18 mouse cellular contexts compared by ENCODE assay signal in the genomic region with DNA sequence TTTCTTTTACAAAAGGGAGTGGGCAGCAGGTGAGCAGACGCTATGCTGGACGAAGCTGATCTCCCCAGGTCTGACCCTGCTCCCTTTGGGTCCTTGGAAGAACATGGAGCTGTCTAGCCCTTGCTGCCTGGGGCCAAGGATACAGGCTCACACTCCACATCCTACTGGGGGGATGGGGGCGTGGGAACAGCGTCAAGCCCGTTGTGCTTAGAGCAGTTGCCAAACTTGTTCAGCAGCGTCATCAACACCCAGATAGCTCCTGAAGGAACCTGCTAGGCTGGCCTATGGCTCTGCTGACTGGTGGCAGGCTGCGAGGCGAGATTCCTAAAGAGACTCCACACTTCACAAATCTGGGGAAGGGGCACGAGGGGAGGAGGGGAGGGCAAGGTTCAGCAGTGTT. TPM values are rescaled to one million over a fixed set of nuclear protein-coding genes. Genes with fewer than 3 reads are reported as not detected.
A peak's percentile ranks its signal among the peaks of the same experiment; 100 is the strongest.
DNase-seq lines count a peak whose midpoint lies in the region; ATAC-seq and TF ChIP-seq lines count a peak whose summit lies in the region.
"Had no signal": no experiment of that assay in that cellular context is flagged by ENCODE, and none has a peak within 500 bp of the region (broad histone marks: within the 10 kb centered on the region; RNA-seq: fewer than 3 reads in every experiment).

No protein-coding gene starts in this region.

- H3K9ac ChIP-seq in limb, embryonic 12.5 days (replicated peaks) = no peak overlapping the region
- H3K9ac ChIP-seq in ES-E14 (ENCODE audit: insufficient read depth, low read depth, low read length, poor library complexity, severe bottlenecking) = peak overlapping the region; percentile 58
- no peak overlapping the region for H3K9ac ChIP-seq in embryonic facial prominence, embryonic 11.5 days (replicated peaks; ENCODE audit: low read length)
- H3K9ac ChIP-seq: neural tube, embryonic 15.5 days had no signal

- H3K36me3 ChIP-seq in limb, embryonic 12.5 days = peaks cover 71% of the 10 kb centered on the region
- peaks cover 60% of the 10 kb centered on the region for H3K36me3 ChIP-seq in limb, embryonic 10.5 days
- H3K36me3 ChIP-seq in ES-E14 (ENCODE audit: control insufficient read depth, insufficient read depth, low read length, poor library complexity, severe bottlenecking) = peaks cover 27% of the 10 kb centered on the region
- no peaks in the 10 kb centered on the region; the same call in 1 of the 2 replicates for H3K36me3 ChIP-seq in embryonic facial prominence, embryonic 11.5 days (replicated peaks; ENCODE audit: control insufficient read depth, insufficient read depth, low read depth, low read length)

- in situ Hi-C loops in ES-E14 (cut with MboI; ENCODE audit: low sequenced_read_pairs in 2 of 2, unreplicated experiment in 2 of 2) = no loop called here

- WGBS in limb, embryonic 12.5 days = 63% methylated on average over 9 of the region's 9 CpGs
- 56% methylated on average over 9 of the region's 9 CpGs for WGBS in limb, embryonic 10.5 days
- 45% methylated on average over 9 of the region's 9 CpGs for WGBS in embryonic facial prominence, embryonic 11.5 days

- H3K4me1 ChIP-seq in limb, embryonic 12.5 days (replicated peaks) = peaks cover 9% of the 10 kb centered on the region
- peaks cover 18% of the 10 kb centered on the region for H3K4me1 ChIP-seq in limb, embryonic 10.5 days
- H3K4me1 ChIP-seq in ES-E14 (ENCODE audit: control insufficient read depth in 2 of 2, insufficient read depth in 2 of 2, low read length in 2 of 2, poor library complexity in 1 of 2) = peaks cover 17 to 42% of the 10 kb centered on the region in 2 experiments
- peaks cover 3% of the 10 kb centered on the region; the same call in 1 of the 2 replicates for H3K4me1 ChIP-seq in embryonic facial prominence, embryonic 11.5 days (ENCODE audit: control insufficient read depth, insufficient read depth, low read length)

- no peak overlapping the region for H3K4me2 ChIP-seq in limb, embryonic 12.5 days
- no peak overlapping the region for H3K4me2 ChIP-seq in embryonic facial prominence, embryonic 11.5 days (ENCODE audit: low read depth, low read length)
- H3K4me2 ChIP-seq: neural tube, embryonic 15.5 days had no signal

- H3K27me3 ChIP-seq in limb, embryonic 12.5 days = peaks cover 32% of the 10 kb centered on the region
- H3K27me3 ChIP-seq in limb, embryonic 10.5 days (ENCODE audit: low read depth, poor library complexity, severe bottlenecking) = peaks cover 36% of the 10 kb centered on the region
- H3K27me3 ChIP-seq in embryonic facial prominence, embryonic 11.5 days (ENCODE audit: control insufficient read depth, insufficient read depth, low read length) = peaks cover 12% of the 10 kb centered on the region

- no peak overlapping the region for H3K4me3 ChIP-seq in limb, embryonic 12.5 days (replicated peaks)
- H3K4me3 ChIP-seq in limb, embryonic 10.5 days = no peak overlapping the region
- peak overlapping the region in 1 of 2 experiments; percentile 9; a peak in 1 of 4 replicates for H3K4me3 ChIP-seq in ES-E14 (ENCODE audit: insufficient read depth in 1 of 2, low read depth in 1 of 2, low read length in 2 of 2, poor library complexity in 1 of 2, severe bottlenecking in 1 of 2)
- H3K4me3 ChIP-seq in embryonic facial prominence, embryonic 11.5 days (ENCODE audit: low read depth, low read length) = no peak overlapping the region
- H3K4me3 ChIP-seq: gastrocnemius, adult 2 months; heart, adult 2 months; neural tube, embryonic 15.5 days had no signal

- H3K9me3 ChIP-seq in limb, embryonic 12.5 days = no peaks in the 10 kb centered on the region
- H3K9me3 ChIP-seq in limb, embryonic 10.5 days (replicated peaks) = no peaks in the 10 kb centered on the region
- no peaks in the 10 kb centered on the region for H3K9me3 ChIP-seq in ES-E14 (ENCODE audit: control insufficient read depth, insufficient read depth, low read depth, low read length)
- H3K9me3 ChIP-seq in embryonic facial prominence, embryonic 11.5 days (replicated peaks; ENCODE audit: control insufficient read depth, low read length) = no peaks in the 10 kb centered on the region
- H3K9me3 ChIP-seq: neural tube, embryonic 15.5 days had no signal

- no peak for ATAC-seq in limb, embryonic 12.5 days (ENCODE audit: insufficient number of reproducible peaks, insufficient read depth, low FRiP score, low TSS enrichment, low read depth)
- 0 out of 2 replicates have a peak, but pooled peaks have one; percentile 14 for ATAC-seq in embryonic facial prominence, embryonic 11.5 days (replicated peaks; ENCODE audit: insufficient number of reproducible peaks, low FRiP score, low TSS enrichment, low read depth)
- ATAC-seq: forebrain, embryonic 14.5 days had no signal

- H3K27ac ChIP-seq in limb, embryonic 12.5 days = peak overlapping the region; percentile 59; the same call in 1 of the 2 replicates
- no peak overlapping the region for H3K27ac ChIP-seq in limb, embryonic 10.5 days
- peak overlapping the region; percentile 64 for H3K27ac ChIP-seq in ES-E14 (ENCODE audit: insufficient read depth, low read depth, low read length, poor library complexity, severe bottlenecking)
- peak overlapping the region; percentile 41; the same call in 1 of the 2 replicates for H3K27ac ChIP-seq in embryonic facial prominence, embryonic 11.5 days (replicated peaks; ENCODE audit: low read depth, low read length)
- H3K27ac ChIP-seq: gastrocnemius, adult 2 months; heart, adult 2 months; macrophage; neural tube, embryonic 15.5 days had no signal

- DNase-seq in limb, embryonic 10.5 days (ENCODE audit: low spot score) = no peak
- no peak for DNase-seq in ES-E14 (ENCODE audit: low read depth, low spot score)
- peak; percentile 60 for DNase-seq in embryonic facial prominence, embryonic 11.5 days (ENCODE audit: low spot score)
- peak; percentile 49 to 62 for DNase-seq in lung, postnatal 4 days
- DNase-seq in cerebellum, adult 11-12 months = no peak
- DNase-seq in retina, embryonic 14.5 days (ENCODE audit: low spot score) = no peak
- DNase-seq: adrenal gland, postnatal 36 days; embryo, embryonic 11 days; gastrocnemius, adult 2 months; heart, adult 2 months; heart, postnatal 4 days; layer of hippocampus, adult 9-11 months; left cerebral cortex, postnatal 4 days; thymus, adult 2 months had no signal

TF ChIP-seq in ES-E14, 5 proteins besides CTCF, POLR2A, EP300 and RAD21:
- no peak for TF ChIP-seq MAFK (IDR thresholded peaks at IDR 0.05; ENCODE audit: insufficient read depth, low read depth, low read length)
- no peak for TF ChIP-seq ZNF384 (IDR thresholded peaks at IDR 0.05; ENCODE audit: low read depth, low read length)
- no peak for TF ChIP-seq CHD2 (IDR thresholded peaks at IDR 0.05; ENCODE audit: low read depth, low read length)
- no peak for TF ChIP-seq ZC3H11A (IDR thresholded peaks at IDR 0.05; ENCODE audit: borderline replicate concordance, low read depth, low read length)
- no peak for TF ChIP-seq HCFC1 (IDR thresholded peaks at IDR 0.05; ENCODE audit: borderline replicate concordance, insufficient read depth, low read length)

RNA-seq across cellular contexts. Expression of gene Sfn, which starts 3.4 kb away (rescaled TPM):
- 37.2 and 43.3 TPM in 2 replicates for polyA plus RNA-seq in limb, embryonic 12.5 days (2016; fragmentation: Nextera tagmentation; extraction: Ambion mirVana)
- polyA plus RNA-seq in limb, embryonic 10.5 days (2016; fragmentation: Nextera tagmentation; extraction: Ambion mirVana) = 29.7 and 38.7 TPM in 2 replicates
- total RNA-seq in ES-E14 (2012; rRNA removed) = 35.8 and 46.6 TPM in 2 replicates
- 32.4 and 36.4 TPM in 2 replicates for polyA plus RNA-seq in embryonic facial prominence, embryonic 11.5 days (2014; fragmentation: Nextera tagmentation; extraction: Ambion mirVana)

RNA-seq across cellular contexts. Expression of gene Gpn2, which starts 21.2 kb away (rescaled TPM):
- 21.3 and 23.2 TPM in 2 replicates for polyA plus RNA-seq in limb, embryonic 12.5 days (2016; fragmentation: Nextera tagmentation; extraction: Ambion mirVana)
- polyA plus RNA-seq in limb, embryonic 10.5 days (2016; fragmentation: Nextera tagmentation; extraction: Ambion mirVana) = 31.3 and 31.6 TPM in 2 replicates
- total RNA-seq in ES-E14 (2012; rRNA removed) = 39.5 and 52.6 TPM in 2 replicates
- 23.6 and 26.6 TPM in 2 replicates for polyA plus RNA-seq in embryonic facial prominence, embryonic 11.5 days (2014; fragmentation: Nextera tagmentation; extraction: Ambion mirVana)

RNA-seq across cellular contexts. Expression of gene Gpatch3, which starts 30.8 kb away (rescaled TPM):
- 11.7 and 12.0 TPM in 2 replicates for polyA plus RNA-seq in limb, embryonic 12.5 days (2016; fragmentation: Nextera tagmentation; extraction: Ambion mirVana)
- 12.9 and 14.0 TPM in 2 replicates for polyA plus RNA-seq in limb, embryonic 10.5 days (2016; fragmentation: Nextera tagmentation; extraction: Ambion mirVana)
- 14.4 and 19.9 TPM in 2 replicates for total RNA-seq in ES-E14 (2012; rRNA removed)
- polyA plus RNA-seq in embryonic facial prominence, embryonic 11.5 days (2014; fragmentation: Nextera tagmentation; extraction: Ambion mirVana) = 7.3 and 8.6 TPM in 2 replicates

RNA-seq across cellular contexts. Expression of gene Zdhhc18, which starts 44.6 kb away (rescaled TPM):
- 4.0 and 7.1 TPM in 2 replicates for polyA plus RNA-seq in limb, embryonic 12.5 days (2016; fragmentation: Nextera tagmentation; extraction: Ambion mirVana)
- polyA plus RNA-seq in limb, embryonic 10.5 days (2016; fragmentation: Nextera tagmentation; extraction: Ambion mirVana) = 3.6 and 4.0 TPM in 2 replicates
- total RNA-seq in ES-E14 (2012; rRNA removed) = 39.0 and 55.8 TPM in 2 replicates
- polyA plus RNA-seq in embryonic facial prominence, embryonic 11.5 days (2014; fragmentation: Nextera tagmentation; extraction: Ambion mirVana) = 1.9 and 3.1 TPM in 2 replicates

RNA-seq across cellular contexts. Expression of gene Nr0b2, which starts 52.2 kb away (rescaled TPM):
- not detected in 2 replicates for polyA plus RNA-seq in limb, embryonic 12.5 days (2016; fragmentation: Nextera tagmentation; extraction: Ambion mirVana)
- 0.13 TPM in 1 of 2 replicates, not detected in the other for polyA plus RNA-seq in limb, embryonic 10.5 days (2016; fragmentation: Nextera tagmentation; extraction: Ambion mirVana)
- total RNA-seq in ES-E14 (2012; rRNA removed) = 0.31 and 0.32 TPM in 2 replicates
- polyA plus RNA-seq in embryonic facial prominence, embryonic 11.5 days (2014; fragmentation: Nextera tagmentation; extraction: Ambion mirVana) = not detected in 2 replicates
- total RNA-seq: gastrocnemius, adult 2 months; left cerebral cortex, postnatal 4 days had no signal
- polyA plus RNA-seq: forebrain, embryonic 14.5 days; macrophage had no signal

Comparison
In these comparisons a context has a peak if more than half of its experiments do, and no peak if none do; other contexts are left out.
1. DNase-seq: peak in embryonic facial prominence, embryonic 11.5 days (single experiment) and lung, postnatal 4 days (2 of 2); none in limb, embryonic 10.5 days (single experiment), ES-E14 (single experiment), cerebellum, adult 11-12 months (single experiment) and retina, embryonic 14.5 days (single experiment).